Mouse (Mus musculus) neural tube, embryonic 12.5 days (tissue): Measurements from ENCODE around the gene Usp16. TPM values are rescaled to one million over a fixed set of nuclear protein-coding genes. Genes with fewer than 3 reads are reported as not detected.

ENCODE experiments used
- ATAC-seq: fragments of 200-750 bp; cut with Nextera tagmentation; 2 replicates; pipeline ENCODE4 v1.8.0; 2017; ENCODE audit warnings: low read depth, mild to moderate bottlenecking, moderate TSS enrichment, moderate library complexity; ENCODE audit not compliant: low FRiP score
- H3K27ac ChIP-seq: fragments of 300-500 bp; sonication (generic); 2 replicates; pipeline ENCODE4 v1.5.1; 2016
- H3K27me3 ChIP-seq: fragments of 300-500 bp; sonication (generic); replicated peaks from 2 replicates; pipeline ENCODE4 v1.6.1; 2016; ENCODE audit warnings: mild to moderate bottlenecking
- H3K36me3 ChIP-seq: fragments of 300-500 bp; sonication (generic); 2 replicates; pipeline ENCODE4 v1.6.1; 2016; ENCODE audit warnings: mild to moderate bottlenecking
- H3K4me1 ChIP-seq: fragments of 300-500 bp; sonication (generic); 2 replicates; pipeline ENCODE4 v1.6.1; 2016
- H3K4me2 ChIP-seq: fragments of 300-500 bp; sonication (generic); replicated peaks from 2 replicates; pipeline ENCODE4 v1.6.1; 2016; ENCODE audit warnings: mild to moderate bottlenecking
- H3K4me3 ChIP-seq: fragments of 300-500 bp; sonication (generic); 2 replicates; pipeline ENCODE4 v1.5.1; 2016
- H3K9ac ChIP-seq: fragments of 300-500 bp; sonication (generic); 2 replicates; pipeline ENCODE4 v1.6.1; 2016; ENCODE audit warnings: mild to moderate bottlenecking
- H3K9me3 ChIP-seq: fragments of 300-500 bp; sonication (generic); 2 replicates; pipeline ENCODE4 v1.6.1; 2016; ENCODE audit warnings: mild to moderate bottlenecking
- WGBS: fragments of 180-500 bp; shearing (Covaris S2); methylation state at CpG from one replicate; pipeline ENCODE4 v1.1.7; 2016; 5-methylcytosine and 5-hydroxymethylcytosine counted together
- polyA plus RNA-seq: library from polyadenylated mRNA; unstranded; fragments of >200 nt; fragmentation: Nextera tagmentation; extraction: Ambion mirVana; gene quantifications from 2 replicates; pipeline ENCODE4 v1.2.1, GENCODE M21; 2016

The Usp16 gene
- polyA plus RNA-seq, 1 experiment from 2014 or later = 48.7 TPM

- no peak overlapping the region for H3K27ac ChIP-seq
- H3K4me2 ChIP-seq = peak overlapping the region; percentile 79
- H3K36me3 ChIP-seq = no peaks in the 10 kb centered on the region
- no peaks in the 10 kb centered on the region for H3K27me3 ChIP-seq
- WGBS = 30% methylated on average over 9 of the region's 9 CpGs
- peaks cover 5% of the 10 kb centered on the region; the same call in 1 of the 2 replicates for H3K4me1 ChIP-seq
- no peaks in the 10 kb centered on the region for H3K9me3 ChIP-seq
- peak overlapping the region; percentile 87 for H3K9ac ChIP-seq
- 0 out of 2 replicates have a peak, but pooled peaks have one; percentile 5 for ATAC-seq
- H3K4me3 ChIP-seq = peak overlapping the region; percentile 80
Observed at GRCm38 (mm10) chr16:87441089-87441488, 13.4 kb upstream of the Usp16 start.

DNA sequence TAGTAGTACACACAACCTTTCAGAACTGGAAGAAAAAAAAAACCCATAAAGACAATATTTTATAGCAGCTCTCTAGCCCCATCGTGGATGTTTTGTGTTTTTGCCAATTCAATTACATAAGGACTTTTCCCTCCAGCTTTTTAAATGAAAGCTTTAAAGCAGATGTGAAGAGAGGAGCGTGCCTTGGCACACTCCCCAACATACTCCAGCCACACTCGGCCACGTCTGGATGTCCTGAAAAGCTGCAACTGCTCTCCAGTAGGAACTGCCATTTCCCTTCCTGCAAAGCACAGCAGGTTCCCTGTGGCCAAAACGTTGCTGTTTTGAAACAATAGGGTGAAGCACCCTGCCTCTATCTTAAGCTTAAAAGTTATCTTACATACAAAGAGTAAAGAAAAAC, 12.2 kb upstream of the Usp16 start:
- Histone ChIP-seq H3K4me2 (no peak overlapping the region), H3K36me3 (no peaks in the 10 kb centered on the region), H3K27me3 (no peaks in the 10 kb centered on the region), H3K9ac (no peak overlapping the region), H3K27ac (no peak overlapping the region), H3K4me3 (no peak overlapping the region), H3K4me1 (peaks cover 5% of the 10 kb centered on the region; the same call in 1 of the 2 replicates), H3K9me3 (no peaks in the 10 kb centered on the region)
- ATAC-seq = no peak
- 55% methylated on average over 5 of the region's 5 CpGs for WGBS

- Histone ChIP-seq H3K4me3 (no peak overlapping the region), H3K27ac (no peak overlapping the region), H3K4me2 (no peak overlapping the region), H3K36me3 (no peaks in the 10 kb centered on the region), H3K9ac (no peak overlapping the region), H3K9me3 (no peaks in the 10 kb centered on the region), H3K4me1 (peaks cover 5% of the 10 kb centered on the region; the same call in 1 of the 2 replicates), H3K27me3 (no peaks in the 10 kb centered on the region)
- ATAC-seq = no peak
Observed at GRCm38 (mm10) chr16:87443245-87443644, 11.3 kb upstream of the Usp16 start.

DNA sequence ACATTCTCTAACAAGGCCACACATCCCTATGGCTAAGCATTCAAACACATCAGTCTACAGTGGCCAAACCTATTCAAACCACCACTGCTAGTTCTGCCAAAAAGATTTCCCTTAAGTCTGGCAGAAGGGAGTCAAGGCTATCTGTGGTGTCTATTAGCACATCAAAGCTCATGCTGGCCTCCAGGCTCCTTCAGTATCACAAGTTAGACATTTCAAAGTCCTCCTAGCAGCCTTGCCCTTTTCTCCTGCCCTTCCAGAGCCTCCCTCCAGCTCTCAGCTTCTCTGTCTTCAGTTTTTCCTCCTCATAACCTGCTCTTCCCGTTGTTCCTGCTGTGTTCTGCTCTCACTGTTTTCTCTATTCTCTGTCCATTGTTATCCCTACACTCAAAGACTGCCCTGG, 10.4 kb upstream of the Usp16 start:
- Histone ChIP-seq H3K4me2 (no peak overlapping the region), H3K4me1 (peaks cover 5% of the 10 kb centered on the region; the same call in 1 of the 2 replicates), H3K9ac (no peak overlapping the region), H3K9me3 (no peaks in the 10 kb centered on the region), H3K36me3 (no peaks in the 10 kb centered on the region), H3K4me3 (no peak overlapping the region), H3K27ac (no peak overlapping the region), H3K27me3 (no peaks in the 10 kb centered on the region)
- ATAC-seq = no peak
- WGBS = 52% methylated on average over 1 of the region's 1 CpGs

- Histone ChIP-seq H3K9ac (no peak overlapping the region), H3K36me3 (no peaks in the 10 kb centered on the region), H3K4me3 (no peak overlapping the region), H3K4me1 (peaks cover 5% of the 10 kb centered on the region; the same call in 1 of the 2 replicates), H3K27me3 (no peaks in the 10 kb centered on the region), H3K9me3 (no peaks in the 10 kb centered on the region), H3K27ac (no peak overlapping the region), H3K4me2 (no peak overlapping the region)
- no peak for ATAC-seq
Observed at GRCm38 (mm10) chr16:87445110-87445509, 9.4 kb upstream of the Usp16 start.

DNA sequence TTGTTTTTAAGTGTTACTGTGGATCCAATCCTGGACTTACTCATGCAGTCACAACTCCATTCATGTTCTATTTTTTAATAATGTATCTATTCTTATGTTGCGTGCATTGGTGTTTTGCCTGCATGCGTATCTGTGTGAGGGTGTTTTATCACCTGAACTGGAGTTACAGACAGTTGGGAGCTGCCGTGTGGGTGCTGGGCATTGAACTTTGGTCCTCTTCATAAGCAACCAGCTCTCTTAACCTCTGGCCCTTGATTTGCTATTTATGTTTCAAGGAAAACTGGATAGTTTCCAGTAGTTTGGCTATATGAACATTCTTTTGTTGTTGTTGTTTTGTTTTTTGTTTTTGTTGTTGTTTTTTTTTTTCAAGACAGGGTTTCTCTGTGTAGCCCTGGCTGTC, 9.0 kb upstream of the Usp16 start:
- no peak overlapping the region for H3K9ac ChIP-seq
- H3K27ac ChIP-seq = no peak overlapping the region
- ATAC-seq = no peak
- H3K36me3 ChIP-seq = no peaks in the 10 kb centered on the region
- peaks cover 5% of the 10 kb centered on the region; the same call in 1 of the 2 replicates for H3K4me1 ChIP-seq
- H3K4me3 ChIP-seq = no peak overlapping the region
- H3K27me3 ChIP-seq = no peaks in the 10 kb centered on the region
- no peak overlapping the region for H3K4me2 ChIP-seq
- no peaks in the 10 kb centered on the region for H3K9me3 ChIP-seq
- 89% methylated on average over 3 of the region's 3 CpGs for WGBS

GRCm38 (mm10) chr16:87453226-87453625, 1.3 kb upstream of the Usp16 start:
- no peaks in the 10 kb centered on the region for H3K27me3 ChIP-seq
- H3K9me3 ChIP-seq = no peaks in the 10 kb centered on the region
- H3K27ac ChIP-seq = no peak overlapping the region
- no peak overlapping the region for H3K9ac ChIP-seq
- no peak overlapping the region for H3K4me3 ChIP-seq
- no peaks in the 10 kb centered on the region for H3K36me3 ChIP-seq
- H3K4me1 ChIP-seq = peaks cover 12% of the 10 kb centered on the region
- no peak overlapping the region for H3K4me2 ChIP-seq
- WGBS = 91% methylated on average over 2 of the region's 2 CpGs
- ATAC-seq = no peak

DNA sequence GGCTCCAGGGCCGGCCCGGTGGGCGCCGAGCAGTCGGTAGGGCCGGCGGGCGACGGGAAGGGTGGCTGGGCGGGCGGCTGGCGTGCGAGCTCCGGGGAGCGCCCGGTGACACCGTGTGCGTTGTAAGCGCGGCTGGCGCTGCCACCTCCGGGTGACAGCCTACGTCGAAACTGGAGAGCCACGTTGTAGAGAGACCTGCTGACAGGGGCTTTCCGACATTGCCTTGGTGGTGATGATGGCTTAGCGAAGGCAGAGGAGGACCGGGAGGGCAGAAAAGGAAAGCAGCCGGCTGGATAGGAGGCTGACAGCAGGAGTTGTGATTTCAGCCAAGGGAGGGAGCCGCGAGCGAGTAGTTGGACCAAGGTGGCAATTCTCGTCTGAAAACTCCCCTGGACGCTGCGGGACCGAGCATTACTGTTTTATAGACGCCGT, 693 bp downstream of the Usp16 start:
- Histone ChIP-seq H3K9me3 (no peaks in the 10 kb centered on the region), H3K4me3 (peak overlapping the region; percentile 97), H3K36me3 (peaks cover 6% of the 10 kb centered on the region; the same call in 1 of the 2 replicates), H3K4me2 (peak overlapping the region; percentile 92), H3K4me1 (peaks cover 12% of the 10 kb centered on the region), H3K27me3 (no peaks in the 10 kb centered on the region), H3K9ac (peak overlapping the region; percentile 88), H3K27ac (peak overlapping the region; percentile 53; the same call in 1 of the 2 replicates)
- WGBS = under 1% methylated on average over 38 of the region's 38 CpGs
- no peak; the same call in none of the 2 replicates for ATAC-seq

- Histone ChIP-seq H3K9ac (no peak overlapping the region), H3K27me3 (no peaks in the 10 kb centered on the region), H3K4me3 (no peak overlapping the region), H3K36me3 (peaks cover 26% of the 10 kb centered on the region), H3K4me1 (peaks cover 12% of the 10 kb centered on the region), H3K27ac (no peak overlapping the region), H3K4me2 (no peak overlapping the region), H3K9me3 (no peaks in the 10 kb centered on the region)
- no peak for ATAC-seq
- WGBS = 98% methylated on average over 3 of the region's 3 CpGs
Observed at GRCm38 (mm10) chr16:87458752-87459151, 4.2 kb downstream of the Usp16 start.

GRCm38 (mm10) chr16:87470579-87470978, 16.1 kb downstream of the Usp16 start:
- H3K27ac ChIP-seq = no peak overlapping the region
- H3K4me2 ChIP-seq = no peak overlapping the region
- no peak for ATAC-seq
- WGBS = 93% methylated on average over 4 of the region's 4 CpGs
- H3K9ac ChIP-seq = no peak overlapping the region
- H3K27me3 ChIP-seq = no peaks in the 10 kb centered on the region
- H3K36me3 ChIP-seq = peaks cover 73% of the 10 kb centered on the region
- no peaks in the 10 kb centered on the region for H3K9me3 ChIP-seq
- no peak overlapping the region for H3K4me3 ChIP-seq
- no peaks in the 10 kb centered on the region for H3K4me1 ChIP-seq

DNA sequence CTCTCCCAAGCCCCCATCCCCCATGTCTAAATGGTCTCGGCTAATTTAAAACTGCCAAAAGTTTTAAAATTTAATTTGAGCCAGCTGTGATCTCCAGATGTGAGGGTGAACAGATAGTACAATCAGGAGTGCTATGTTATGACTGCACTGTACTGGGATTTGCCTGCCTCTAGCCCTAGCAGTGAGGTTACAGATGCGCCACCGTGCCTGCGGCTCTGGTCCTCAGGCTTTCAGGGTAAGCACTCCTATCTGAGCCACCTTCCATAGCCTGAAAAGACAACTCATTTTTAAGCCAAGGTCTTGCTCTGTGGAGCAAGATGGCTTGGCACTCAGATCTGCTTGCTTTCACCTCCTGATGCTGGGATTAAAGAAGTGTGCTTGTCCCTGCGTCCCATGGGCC, 29.9 kb downstream of the Usp16 start:
- Histone ChIP-seq H3K36me3 (peaks cover 73% of the 10 kb centered on the region), H3K9me3 (no peaks in the 10 kb centered on the region), H3K27ac (no peak overlapping the region), H3K4me2 (no peak overlapping the region), H3K9ac (no peak overlapping the region), H3K4me3 (no peak overlapping the region), H3K27me3 (no peaks in the 10 kb centered on the region), H3K4me1 (no peaks in the 10 kb centered on the region)
- 96% methylated on average over 5 of the region's 5 CpGs for WGBS
- no peak for ATAC-seq

DNA sequence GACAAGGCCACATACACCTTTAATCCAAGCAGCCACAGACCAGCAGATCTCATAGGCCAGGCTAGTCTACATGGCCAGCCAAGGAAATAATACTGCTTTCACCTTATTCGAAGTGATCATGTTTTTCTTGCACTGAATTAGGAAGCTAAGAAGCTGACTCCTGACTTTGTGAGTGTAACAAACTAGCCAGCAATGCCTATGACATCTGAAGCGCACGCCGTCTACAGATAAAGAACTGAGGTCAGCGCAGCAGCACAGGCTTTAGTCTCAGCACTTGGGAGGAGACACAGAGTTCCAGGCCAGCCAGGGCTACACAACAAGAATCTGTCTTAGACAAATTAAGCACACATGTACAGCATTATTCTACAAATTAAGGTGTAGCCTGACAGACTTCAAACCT, 32.2 kb downstream of the Usp16 start:
- Histone ChIP-seq H3K36me3 (peaks cover 91% of the 10 kb centered on the region), H3K4me1 (no peaks in the 10 kb centered on the region), H3K4me3 (no peak overlapping the region), H3K27ac (no peak overlapping the region), H3K9ac (no peak overlapping the region), H3K9me3 (no peaks in the 10 kb centered on the region), H3K4me2 (no peak overlapping the region), H3K27me3 (no peaks in the 10 kb centered on the region)
- ATAC-seq = no peak
- WGBS = 96% methylated on average over 5 of the region's 5 CpGs

DNA sequence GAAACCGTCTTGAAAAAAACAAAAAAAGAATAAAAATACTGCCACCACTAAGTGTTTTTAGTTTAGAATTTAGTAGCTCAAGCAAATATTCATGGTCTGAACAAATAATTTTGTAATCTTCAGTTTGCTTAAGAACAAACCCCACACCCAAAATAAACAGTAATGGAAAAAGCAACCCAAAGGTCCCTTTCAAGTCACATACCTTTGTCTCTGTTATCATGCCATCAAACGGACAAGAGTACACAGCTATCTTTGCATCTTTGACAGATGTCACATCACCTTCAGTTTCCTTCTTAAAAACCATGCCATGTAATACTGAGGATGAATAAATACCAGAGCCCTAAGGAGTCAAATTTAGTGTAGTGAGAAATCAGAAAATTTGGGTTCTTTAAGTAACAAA, 34.1 kb downstream of the Usp16 start:
- Histone ChIP-seq H3K9me3 (no peaks in the 10 kb centered on the region), H3K27ac (no peak overlapping the region), H3K4me2 (no peak overlapping the region), H3K36me3 (peaks cover 93% of the 10 kb centered on the region), H3K27me3 (no peaks in the 10 kb centered on the region), H3K9ac (no peak overlapping the region), H3K4me3 (no peak overlapping the region), H3K4me1 (no peaks in the 10 kb centered on the region)
- 91% methylated on average over 2 of the region's 2 CpGs for WGBS
- no peak for ATAC-seq
